Comparison of ENCODE assay signal across 8 mouse cellular contexts in genomic region chr7:101679591-101679990, GRCm38 (mm10). TPM values are rescaled to one million over a fixed set of nuclear protein-coding genes. Genes with fewer than 3 reads are reported as not detected.
DNase-seq lines count a peak whose midpoint lies in the region; ATAC-seq and TF ChIP-seq lines count a peak whose summit lies in the region.

No protein-coding gene starts in this region.

- no peaks in the 10 kb centered on the region for H3K27me3 ChIP-seq in embryonic facial prominence, embryonic 10.5 days (replicated peaks; ENCODE audit: low read depth, poor library complexity, severe bottlenecking)
- H3K27me3 ChIP-seq in midbrain, embryonic 13.5 days, result no peaks in the 10 kb centered on the region
- H3K27me3 ChIP-seq in small intestine, adult 2 months (ENCODE audit: control insufficient read depth, insufficient read depth, low read length), result no peaks in the 10 kb centered on the region

- no peaks in the 10 kb centered on the region for H3K9me3 ChIP-seq in embryonic facial prominence, embryonic 10.5 days
- H3K9me3 ChIP-seq in midbrain, embryonic 13.5 days, result no peaks in the 10 kb centered on the region

- no peaks in the 10 kb centered on the region for H3K36me3 ChIP-seq in embryonic facial prominence, embryonic 10.5 days (replicated peaks)
- H3K36me3 ChIP-seq in midbrain, embryonic 13.5 days, result no peaks in the 10 kb centered on the region
- no peaks in the 10 kb centered on the region for H3K36me3 ChIP-seq in small intestine, adult 2 months (ENCODE audit: control insufficient read depth, insufficient read depth, low read length)

- no peak overlapping the region for H3K4me2 ChIP-seq in midbrain, embryonic 13.5 days (replicated peaks)

- intact Hi-C loops in left cerebral cortex, postnatal 4 days (cut with DNase I), result no loop called here

- WGBS in embryonic facial prominence, embryonic 10.5 days, result 15% methylated on average over 7 of the region's 7 CpGs
- 5% methylated on average over 7 of the region's 7 CpGs for WGBS in midbrain, embryonic 13.5 days
- 21% methylated on average over 7 of the region's 7 CpGs for WGBS in small intestine, adult 2 months

- DNase-seq in adrenal gland, adult 8-10 months, result peak; percentile 66
- peak; percentile 80 for DNase-seq in embryonic facial prominence, embryonic 10.5 days (ENCODE audit: low spot score)
- DNase-seq in heart, adult 18-20 months, result peak; percentile 79 to 85
- peak; percentile 65 for DNase-seq in kidney, adult 11 months
- DNase-seq in left cerebral cortex, postnatal 4 days, result peak; percentile 85

- ATAC-seq in midbrain, embryonic 13.5 days, result peak; percentile 89
- no peak for ATAC-seq in activated CD4-positive, CD25-positive, alpha-beta regulatory T cell, adult 4 months

- peak; percentile 82 for TF ChIP-seq CTCF in small intestine, adult 2 months (IDR thresholded peaks at IDR 0.05; ENCODE audit: extremely low read depth, insufficient read length, insufficient replicate concordance, low read depth, low read length)

- H3K4me3 ChIP-seq in embryonic facial prominence, embryonic 10.5 days, result no peak overlapping the region
- H3K4me3 ChIP-seq in midbrain, embryonic 13.5 days (replicated peaks), result no peak overlapping the region
- no peak overlapping the region for H3K4me3 ChIP-seq in small intestine, adult 2 months (ENCODE audit: low read depth, low read length)

- peaks cover 68% of the 10 kb centered on the region for H3K4me1 ChIP-seq in embryonic facial prominence, embryonic 10.5 days
- peaks cover 46% of the 10 kb centered on the region for H3K4me1 ChIP-seq in midbrain, embryonic 13.5 days (replicated peaks)
- H3K4me1 ChIP-seq in small intestine, adult 2 months (ENCODE audit: control insufficient read depth, insufficient read depth, insufficient read length, low read length), result no peaks in the 10 kb centered on the region

- no peak overlapping the region for H3K27ac ChIP-seq in embryonic facial prominence, embryonic 10.5 days (replicated peaks)
- no peak overlapping the region for H3K27ac ChIP-seq in midbrain, embryonic 13.5 days
- no peak overlapping the region for H3K27ac ChIP-seq in small intestine, adult 2 months (ENCODE audit: insufficient read depth, low read depth, low read length)

- TF ChIP-seq POLR2A in small intestine, adult 2 months (IDR thresholded peaks at IDR 0.05; ENCODE audit: low read depth, low read length), result no peak

- H3K9ac ChIP-seq in midbrain, embryonic 13.5 days (replicated peaks), result no peak overlapping the region

RNA-seq across cellular contexts. Expression of gene Clpb, which starts 16.2 kb away (rescaled TPM):
- 10 to 100 TPM; 67.7 to 90.7 (median 77.9) TPM for total RNA-seq in adrenal gland, adult 8-10 months (2022)
- 56.2 and 58.3 TPM in 2 replicates for polyA plus RNA-seq in embryonic facial prominence, embryonic 10.5 days (2016; fragmentation: Nextera tagmentation; extraction: Ambion mirVana)
- total RNA-seq in heart, adult 18-20 months (2021), result 10 to 100 TPM; 76.3 to 88.0 TPM
- 10 to 100 TPM; 43.4 to 45.2 TPM for total RNA-seq in left cerebral cortex, postnatal 4 days (2021)
- polyA plus RNA-seq in midbrain, embryonic 13.5 days (2015; fragmentation: Nextera tagmentation; extraction: Ambion mirVana), result 31.9 and 33.7 TPM in 2 replicates
- polyA plus RNA-seq in small intestine, adult 2 months (2012; rRNA removed), result 5.5 and 7.2 TPM in 2 replicates
- 10 to 100 TPM in 1 of 2 experiments, 1 to 10 TPM in 1; 8.8 to 13.3 TPM for polyA plus RNA-seq in activated CD4-positive, CD25-positive, alpha-beta regulatory T cell, adult 4 months (2017; shearing (Covaris generic))
